Mouse (Mus musculus) A20 (cell line): Measurements from ENCODE around the gene Gprc5c.
A peak's percentile ranks its signal among the peaks of the same experiment; 100 is the strongest.

Source experiments
- DNase-seq: peaks from one replicate; pipeline ENCODE4 v3.0.0-alpha.2; 2011; ENCODE audit warnings: low read depth, low spot score

Gprc5c gene

GRCm38 (mm10) chr11:114867361-114868235 lies 16.6 kb downstream of the Gprc5c start:
- DNase-seq, result no peak

- peak; percentile 33 for DNase-seq
Observed at GRCm38 (mm10) chr11:114868280-114868679, 17.3 kb downstream of the Gprc5c start.

GRCm38 (mm10) chr11:114869787-114870186 lies 18.8 kb downstream of the Gprc5c start:
- no peak for DNase-seq

GRCm38 (mm10) chr11:114871540-114871939 lies 20.6 kb downstream of the Gprc5c start:
- no peak for DNase-seq

- DNase-seq, result peak; percentile 58
Observed at GRCm38 (mm10) chr11:114873022-114873817, 22.3 kb downstream of the Gprc5c start.

GRCm38 (mm10) chr11:114874226-114875145 lies 23.5 kb downstream of the Gprc5c start:
- peak; percentile 43 for DNase-seq

- DNase-seq, result peak; percentile 95
Observed at GRCm38 (mm10) chr11:114875301-114875801, 24.4 kb downstream of the Gprc5c start.

- DNase-seq, result peak; percentile 89
Observed at GRCm38 (mm10) chr11:114876176-114876575, 25.2 kb downstream of the Gprc5c start.

GRCm38 (mm10) chr11:114876621-114877020 lies 25.7 kb downstream of the Gprc5c start:
- DNase-seq, result no peak

- DNase-seq, result peak; percentile 85
Observed at GRCm38 (mm10) chr11:114877145-114877544, 26.2 kb downstream of the Gprc5c start.

GRCm38 (mm10) chr11:114879666-114880065 lies 28.7 kb downstream of the Gprc5c start:
- DNase-seq, result peak; percentile 86

GRCm38 (mm10) chr11:114880185-114880584 lies 29.2 kb downstream of the Gprc5c start:
- DNase-seq, result peak; percentile 89

- peak; percentile 84 for DNase-seq
Observed at GRCm38 (mm10) chr11:114880589-114880988, 29.6 kb downstream of the Gprc5c start.

- DNase-seq, result peak; percentile 57
Observed at GRCm38 (mm10) chr11:114883251-114883789, 32.4 kb downstream of the Gprc5c start.

- no peak for DNase-seq
Observed at GRCm38 (mm10) chr11:114884380-114885100, 33.6 kb downstream of the Gprc5c start.

- peak; percentile 52 for DNase-seq
Observed at GRCm38 (mm10) chr11:114889991-114890518, 39.1 kb downstream of the Gprc5c start, which contains the start of gene Cd300a. Cd300a (plus strand) TSS chr11:114890041.

- DNase-seq, result no peak
Observed at GRCm38 (mm10) chr11:114890542-114890941, 39.6 kb downstream of the Gprc5c start.

GRCm38 (mm10) chr11:114896085-114896484 lies 45.1 kb downstream of the Gprc5c start:
- no peak for DNase-seq

GRCm38 (mm10) chr11:114898026-114898425 lies 47.1 kb downstream of the Gprc5c start:
- no peak for DNase-seq

- no peak for DNase-seq
Observed at GRCm38 (mm10) chr11:114903224-114903623, 52.3 kb downstream of the Gprc5c start.
